Mouse (Mus musculus) embryonic fibroblast, embryonic 13.5 days (primary cell): ENCODE results near the gene Sprr2i.

ENCODE experiments used
- CTCF ChIP-seq: IDR thresholded peaks from 2 replicates; pipeline ENCODE4 v1.5.1; 2011; ENCODE audit warnings: mild to moderate bottlenecking, control low read depth, low read length, moderate library complexity, borderline replicate concordance; ENCODE audit not compliant: insufficient read depth
- POLR2A ChIP-seq: IDR thresholded peaks from 2 replicates; pipeline ENCODE4 v1.6.1; 2011; ENCODE audit warnings: low read depth, mild to moderate bottlenecking, control low read depth, low read length, moderate library complexity

DNA sequence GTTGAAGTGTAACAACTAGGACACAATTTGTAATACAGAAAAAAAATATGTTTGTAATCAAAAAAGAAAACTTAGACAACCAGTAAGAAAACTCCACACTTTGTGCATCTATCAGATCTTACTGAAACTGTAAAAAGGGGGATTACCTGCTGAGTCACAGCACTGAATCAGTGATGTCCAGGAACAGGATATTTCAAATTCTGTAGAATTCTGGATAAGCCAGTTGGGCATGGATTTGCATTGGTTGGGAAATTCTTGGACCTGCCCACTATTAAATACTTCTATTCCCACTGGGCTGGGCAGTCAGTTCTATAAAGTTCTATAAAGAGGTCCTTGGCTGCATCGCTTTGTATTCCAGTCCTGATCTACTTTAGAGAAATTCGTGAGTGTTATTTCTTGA is 10.0 kb downstream of the Sprr2i start, which contains the start of gene Sprr2j-ps:
- TF ChIP-seq POLR2A (no peak), CTCF (no peak)
